Mouse (Mus musculus) cerebellum, adult 2 months (tissue): ENCODE measurements around the gene Hsdl1.

Experiments used
- CTCF ChIP-seq: fragments of 200-500 bp; IDR thresholded peaks from 2 replicates; pipeline ENCODE4 v1.5.1; 2011; ENCODE audit warnings: low read depth, mild to moderate bottlenecking, control low read depth, low read length, moderate library complexity, borderline replicate concordance; ENCODE audit not compliant: insufficient read depth
- POLR2A ChIP-seq: fragments of 200-500 bp; IDR thresholded peaks from 2 replicates; pipeline ENCODE4 v1.6.1; 2011; ENCODE audit warnings: low read length, control low read depth, borderline replicate concordance; ENCODE audit not compliant: insufficient read depth

DNA sequence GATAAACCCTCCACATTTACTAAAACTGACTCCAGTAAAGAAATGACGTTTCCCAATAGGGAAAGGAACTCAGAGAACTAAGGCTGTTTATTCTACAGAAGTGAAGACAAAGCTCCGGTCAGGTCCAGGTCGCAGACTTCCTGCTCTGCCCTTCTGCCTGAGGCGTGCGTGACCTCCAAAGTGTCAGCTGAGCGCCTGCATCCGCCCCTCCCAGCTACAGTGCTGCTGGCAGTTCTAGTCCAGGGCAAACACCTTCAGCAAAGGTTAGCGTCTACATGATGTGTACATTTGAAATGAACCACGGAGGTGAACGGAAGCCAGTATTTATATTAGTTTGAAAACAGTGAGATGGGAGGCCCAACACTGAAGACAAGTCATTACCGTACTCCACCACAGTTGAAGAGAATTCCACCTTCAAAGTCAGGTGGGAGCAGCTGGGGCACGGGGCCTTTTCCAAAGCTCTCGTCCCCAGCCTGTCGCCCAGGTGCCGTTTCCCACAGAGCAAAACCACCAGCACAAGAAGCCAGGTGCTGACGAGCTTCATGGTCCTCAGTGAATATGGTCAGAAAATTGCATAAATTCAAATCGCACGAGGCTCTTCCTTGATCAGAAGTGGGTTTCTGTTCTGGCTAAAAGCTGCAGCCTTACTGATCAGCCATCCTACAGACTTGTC is 27.8 kb downstream of the Hsdl1 start:
- TF ChIP-seq POLR2A, result no peak
- TF ChIP-seq CTCF, result no peak
